9 mouse cellular contexts compared by ENCODE assay signal in genomic region chr1:134234455-134235390, GRCm38 (mm10). TPM values are rescaled to one million over a fixed set of nuclear protein-coding genes. Genes with fewer than 3 reads are reported as not detected.
DNase-seq lines count a peak whose midpoint lies in the region; ATAC-seq and TF ChIP-seq lines count a peak whose summit lies in the region.
"Had no signal": no experiment of that assay in that cellular context is flagged by ENCODE, and none has a peak within 500 bp of the region (broad histone marks: within the 10 kb centered on the region; RNA-seq: fewer than 3 reads in every experiment).

No protein-coding gene starts in this region.

- DNase-seq in kidney, adult 2 months: peak; percentile 30
- no peak for DNase-seq in kidney, adult 11 months
- peak; percentile 82 for DNase-seq in cerebellum, adult 8-10 months
- DNase-seq in gastrocnemius, postnatal 14 days: peak; percentile 56

- no peaks in the 10 kb centered on the region for H3K36me3 ChIP-seq in kidney, adult 2 months (ENCODE audit: control insufficient read depth, insufficient read depth, low read length)
- H3K36me3 ChIP-seq in intestine, postnatal 0 days (ENCODE audit: control insufficient read depth, insufficient read depth): no peaks in the 10 kb centered on the region
- no peaks in the 10 kb centered on the region for H3K36me3 ChIP-seq in limb, embryonic 12.5 days
- H3K36me3 ChIP-seq in neural tube, embryonic 13.5 days: no peaks in the 10 kb centered on the region

- peak overlapping the region; percentile 34 for H3K4me3 ChIP-seq in kidney, adult 2 months (ENCODE audit: insufficient read depth, low read depth, low read length)
- peak overlapping the region; percentile 29 for H3K4me3 ChIP-seq in intestine, postnatal 0 days (ENCODE audit: low read depth, low read length)
- H3K4me3 ChIP-seq in limb, embryonic 12.5 days (replicated peaks): peak overlapping the region; percentile 52
- H3K4me3 ChIP-seq in neural tube, embryonic 13.5 days: peak overlapping the region; percentile 46

- no peak for TF ChIP-seq POLR2A in kidney, adult 2 months (IDR thresholded peaks at IDR 0.05; ENCODE audit: low read depth, low read length)

- WGBS in kidney, adult 2 months: 3% methylated on average over 41 of the region's 41 CpGs
- WGBS in intestine, postnatal 0 days: 2% methylated on average over 41 of the region's 41 CpGs
- WGBS in limb, embryonic 12.5 days: 2% methylated on average over 41 of the region's 41 CpGs
- WGBS in neural tube, embryonic 13.5 days: under 1% methylated on average over 41 of the region's 41 CpGs

- TF ChIP-seq CTCF in kidney, adult 2 months (conservative IDR thresholded peaks at IDR 0.05; ENCODE audit: insufficient read depth, insufficient read length, low read depth, low read length): no peak
- TF ChIP-seq CTCF in intestine, postnatal 0 days (IDR thresholded peaks at IDR 0.05; ENCODE audit: low read depth): no peak

- H3K4me2 ChIP-seq in intestine, postnatal 0 days (replicated peaks; ENCODE audit: low read depth): peak overlapping the region; percentile 83
- H3K4me2 ChIP-seq in limb, embryonic 12.5 days: peak overlapping the region; percentile 97
- H3K4me2 ChIP-seq in neural tube, embryonic 13.5 days: peak overlapping the region; percentile 82

- no peaks in the 10 kb centered on the region for H3K9me3 ChIP-seq in intestine, postnatal 0 days (ENCODE audit: control insufficient read depth)
- no peaks in the 10 kb centered on the region for H3K9me3 ChIP-seq in limb, embryonic 12.5 days
- H3K9me3 ChIP-seq in neural tube, embryonic 13.5 days: no peaks in the 10 kb centered on the region

- intact Hi-C loops in gastrocnemius, postnatal 14 days (cut with DNase I; ENCODE audit: low total_unique reads): loop anchor here (5.0 kb wide), 1 partner anchor 32 kb away; no protein-coding TSS in a partner anchor

- peak overlapping the region; percentile 27; the same call in 1 of the 2 replicates for H3K9ac ChIP-seq in intestine, postnatal 0 days (ENCODE audit: low read depth, low read length)
- peak overlapping the region; percentile 50 for H3K9ac ChIP-seq in limb, embryonic 12.5 days (replicated peaks)
- peak overlapping the region; percentile 71 for H3K9ac ChIP-seq in neural tube, embryonic 13.5 days

- no peaks in the 10 kb centered on the region for H3K27me3 ChIP-seq in kidney, adult 2 months (replicated peaks; ENCODE audit: control insufficient read depth, insufficient read depth, low read length)
- peaks cover 27% of the 10 kb centered on the region for H3K27me3 ChIP-seq in intestine, postnatal 0 days (replicated peaks; ENCODE audit: control insufficient read depth, insufficient read depth, low read length)
- H3K27me3 ChIP-seq in limb, embryonic 12.5 days: peaks cover 59% of the 10 kb centered on the region
- H3K27me3 ChIP-seq in neural tube, embryonic 13.5 days: peaks cover 48% of the 10 kb centered on the region

- no peak overlapping the region for H3K27ac ChIP-seq in kidney, adult 2 months (ENCODE audit: insufficient read depth, low read depth, low read length)
- no peak overlapping the region for H3K27ac ChIP-seq in intestine, postnatal 0 days (ENCODE audit: low read depth, low read length)
- no peak overlapping the region for H3K27ac ChIP-seq in limb, embryonic 12.5 days
- H3K27ac ChIP-seq in neural tube, embryonic 13.5 days (replicated peaks): no peak overlapping the region

- H3K4me1 ChIP-seq in kidney, adult 2 months (ENCODE audit: control insufficient read depth, insufficient read depth, low read length): peaks cover 8% of the 10 kb centered on the region
- 0 out of 2 replicates have a peak, but pooled peaks cover 7% of the 10 kb centered on the region for H3K4me1 ChIP-seq in intestine, postnatal 0 days (replicated peaks; ENCODE audit: control insufficient read depth, insufficient read depth, low read length)
- peaks cover 24% of the 10 kb centered on the region for H3K4me1 ChIP-seq in limb, embryonic 12.5 days (replicated peaks)
- peaks cover 41% of the 10 kb centered on the region for H3K4me1 ChIP-seq in neural tube, embryonic 13.5 days (replicated peaks)

- no peak for ATAC-seq in intestine, postnatal 0 days
- ATAC-seq in limb, embryonic 12.5 days (ENCODE audit: insufficient number of reproducible peaks, insufficient read depth, low FRiP score, low TSS enrichment, low read depth): peak; percentile 35; the same call in 1 of the 2 replicates
- ATAC-seq in neural tube, embryonic 13.5 days (ENCODE audit: low read depth): peak; percentile 57
- ATAC-seq in monocyte, adult 5-6 weeks (replicated peaks; ENCODE audit: insufficient number of reproducible peaks, low FRiP score, low TSS enrichment, poor library complexity, severe bottlenecking): no peak

RNA-seq across cellular contexts. Expression of gene Adora1, which starts 0.5 kb away (rescaled TPM):
- 13.5 and 16.6 TPM in 2 replicates for polyA plus RNA-seq in kidney, adult 2 months (2012; rRNA removed)
- under 1 TPM; 0.58 to 0.78 TPM for total RNA-seq in gastrocnemius, postnatal 14 days (2021)
- 2.2 and 2.4 TPM in 2 replicates for polyA plus RNA-seq in intestine, postnatal 0 days (2015; fragmentation: Nextera tagmentation; extraction: Ambion mirVana)
- polyA plus RNA-seq in limb, embryonic 12.5 days (2016; fragmentation: Nextera tagmentation; extraction: Ambion mirVana): 1.5 and 3.0 TPM in 2 replicates
- polyA plus RNA-seq in neural tube, embryonic 13.5 days (2015; fragmentation: Nextera tagmentation; extraction: Ambion mirVana): 11.1 and 12.8 TPM in 2 replicates
- total RNA-seq in monocyte, adult 5-6 weeks (2017): not detected in 3 replicates

RNA-seq across cellular contexts. Expression of gene Mybph, which starts 41.5 kb away (rescaled TPM):
- polyA plus RNA-seq in kidney, adult 2 months (2012; rRNA removed): 0.12 and 0.89 TPM in 2 replicates
- 100 to 1,000 TPM; 716 to 830 TPM for total RNA-seq in gastrocnemius, postnatal 14 days (2021)
- 0.13 TPM in 1 of 2 replicates, not detected in the other for polyA plus RNA-seq in intestine, postnatal 0 days (2015; fragmentation: Nextera tagmentation; extraction: Ambion mirVana)
- polyA plus RNA-seq in limb, embryonic 12.5 days (2016; fragmentation: Nextera tagmentation; extraction: Ambion mirVana): 38.8 and 41.9 TPM in 2 replicates
- 2.9 and 8.5 TPM in 2 replicates for polyA plus RNA-seq in neural tube, embryonic 13.5 days (2015; fragmentation: Nextera tagmentation; extraction: Ambion mirVana)
- total RNA-seq in monocyte, adult 5-6 weeks (2017): not detected in 3 replicates
- total RNA-seq: hematopoietic stem cell, adult 5-6 weeks had no signal

RNA-seq across cellular contexts. Expression of gene Chil1, which starts 52.7 kb away (rescaled TPM):
- polyA plus RNA-seq in kidney, adult 2 months (2012; rRNA removed): 0.56 TPM in 2 replicates
- 1 to 10 TPM; 1.4 to 2.0 TPM for total RNA-seq in gastrocnemius, postnatal 14 days (2021)
- 0.50 and 0.99 TPM in 2 replicates for polyA plus RNA-seq in intestine, postnatal 0 days (2015; fragmentation: Nextera tagmentation; extraction: Ambion mirVana)
- 4.3 and 4.4 TPM in 2 replicates for polyA plus RNA-seq in limb, embryonic 12.5 days (2016; fragmentation: Nextera tagmentation; extraction: Ambion mirVana)
- 1.9 and 2.8 TPM in 2 replicates for polyA plus RNA-seq in neural tube, embryonic 13.5 days (2015; fragmentation: Nextera tagmentation; extraction: Ambion mirVana)
- total RNA-seq in monocyte, adult 5-6 weeks (2017): 0.48 TPM in 1 of 3 replicates, not detected in the others

RNA-seq across cellular contexts. Expression of gene Myog, which starts 55.1 kb away (rescaled TPM):
- 0.09 TPM in 1 of 2 replicates, not detected in the other for polyA plus RNA-seq in kidney, adult 2 months (2012; rRNA removed)
- 10 to 100 TPM; 67.9 to 75.3 TPM for total RNA-seq in gastrocnemius, postnatal 14 days (2021)
- 0.08 TPM in 1 of 2 replicates, not detected in the other for polyA plus RNA-seq in intestine, postnatal 0 days (2015; fragmentation: Nextera tagmentation; extraction: Ambion mirVana)
- polyA plus RNA-seq in limb, embryonic 12.5 days (2016; fragmentation: Nextera tagmentation; extraction: Ambion mirVana): 108 and 119 TPM in 2 replicates
- 5.2 and 21.7 TPM in 2 replicates for polyA plus RNA-seq in neural tube, embryonic 13.5 days (2015; fragmentation: Nextera tagmentation; extraction: Ambion mirVana)
- total RNA-seq in monocyte, adult 5-6 weeks (2017): not detected in 3 replicates
- total RNA-seq: hematopoietic stem cell, adult 5-6 weeks had no signal

Comparison
In these comparisons a context has a peak if more than half of its experiments do, and no peak if none do; other contexts are left out.
1. ATAC-seq: peak in limb, embryonic 12.5 days (single experiment) and neural tube, embryonic 13.5 days (single experiment); none in intestine, postnatal 0 days (single experiment) and monocyte, adult 5-6 weeks (single experiment).
2. Peak in every context shown above with its lines, with median percentiles within 50 percentile points of each other: H3K4me3 ChIP-seq, H3K4me2 ChIP-seq and H3K9ac ChIP-seq.